9 mouse cellular contexts compared by ENCODE assay signal in the genomic region with DNA sequence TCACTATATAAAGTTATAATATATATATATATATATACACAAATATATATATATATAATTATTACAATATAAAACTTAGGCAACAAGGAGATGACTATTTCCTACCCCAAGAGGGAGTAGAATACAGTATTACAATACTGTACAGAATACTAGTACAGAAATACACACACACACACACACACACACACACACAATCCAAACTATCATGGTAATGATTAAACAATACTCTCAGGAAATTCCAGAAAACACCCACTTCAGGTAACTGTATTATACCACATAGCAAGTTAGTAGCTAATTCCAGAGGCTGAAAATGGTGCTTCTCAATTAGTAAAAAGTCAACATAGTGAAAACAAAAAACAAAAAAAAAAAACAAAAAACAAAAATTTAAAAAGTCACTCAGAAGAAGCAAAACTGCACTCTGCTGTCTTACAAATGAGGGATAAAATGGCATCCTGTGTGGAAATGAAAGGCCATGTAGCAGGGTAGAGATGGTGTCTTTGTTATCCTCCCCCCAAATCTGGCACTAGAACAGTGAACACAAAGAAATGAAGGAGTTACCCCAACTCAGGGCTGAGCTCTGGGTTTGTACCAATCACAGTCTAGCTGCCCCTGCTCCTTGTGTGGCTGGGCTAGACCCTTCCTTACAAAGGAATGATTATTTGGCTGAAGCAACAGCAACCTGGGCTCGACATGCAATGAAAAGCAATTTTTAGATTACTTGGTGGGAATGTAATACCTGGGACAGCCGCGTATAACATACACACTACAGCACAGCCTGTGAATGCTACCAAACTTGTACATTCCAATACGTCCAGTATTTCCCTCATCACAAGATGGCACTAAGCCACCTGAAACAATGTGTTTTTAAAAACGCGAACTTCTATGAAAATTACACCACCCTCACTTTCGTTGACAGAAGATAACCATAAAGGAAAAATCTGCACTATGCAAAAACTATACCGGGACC. TPM values are rescaled to one million over a fixed set of nuclear protein-coding genes. Genes with fewer than 3 reads are reported as not detected.
DNase-seq lines count a peak whose midpoint lies in the region; ATAC-seq and TF ChIP-seq lines count a peak whose summit lies in the region.
"Had no signal": no experiment of that assay in that cellular context is flagged by ENCODE, and none has a peak within 500 bp of the region (broad histone marks: within the 10 kb centered on the region; RNA-seq: fewer than 3 reads in every experiment).

No protein-coding gene starts in this region.

- peak overlapping the region; percentile 68 for H3K4me2 ChIP-seq in hindbrain, embryonic 15.5 days
- H3K4me2 ChIP-seq in liver, embryonic 16.5 days (ENCODE audit: low read depth, low read length), result peak overlapping the region; percentile 79
- H3K4me2 ChIP-seq in stomach, embryonic 14.5 days (replicated peaks; ENCODE audit: low read depth, low read length), result peak overlapping the region; percentile 72

- H3K4me1 ChIP-seq in cerebellum, adult 2 months (ENCODE audit: control insufficient read depth, insufficient read depth, low read length), result peaks cover 2% of the 10 kb centered on the region; the same call in 1 of the 2 replicates
- peaks cover 16% of the 10 kb centered on the region for H3K4me1 ChIP-seq in hindbrain, embryonic 15.5 days (replicated peaks)
- peaks cover 8% of the 10 kb centered on the region for H3K4me1 ChIP-seq in liver, embryonic 16.5 days (ENCODE audit: control insufficient read depth, low read depth, low read length)
- H3K4me1 ChIP-seq in stomach, embryonic 14.5 days (ENCODE audit: control insufficient read depth, insufficient read depth, low read length), result peaks cover 5% of the 10 kb centered on the region; the same call in 1 of the 2 replicates

- no peak for TF ChIP-seq CTCF in cerebellum, adult 2 months (IDR thresholded peaks at IDR 0.05; ENCODE audit: borderline replicate concordance, insufficient read depth, low read depth, low read length)

- peak; percentile 9 to 15 for DNase-seq in cerebellum, adult 2 months
- DNase-seq in cerebellum, postnatal 4 days (ENCODE audit: low spot score in 2 of 2), result no peak
- DNase-seq in 416B (ENCODE audit: low read depth), result peak; percentile 56
- peak; percentile 44 for DNase-seq in embryo, embryonic 10.5 days (ENCODE audit: low spot score)
- DNase-seq in ovary, postnatal 10 days (ENCODE audit: low spot score), result no peak

- H3K36me3 ChIP-seq in hindbrain, embryonic 15.5 days, result no peaks in the 10 kb centered on the region
- no peaks in the 10 kb centered on the region for H3K36me3 ChIP-seq in liver, embryonic 16.5 days (ENCODE audit: control insufficient read depth, insufficient read depth)
- no peaks in the 10 kb centered on the region for H3K36me3 ChIP-seq in stomach, embryonic 14.5 days (ENCODE audit: control insufficient read depth, insufficient read depth, low read length)

- ATAC-seq in hindbrain, embryonic 15.5 days (ENCODE audit: low FRiP score, low read depth), result peak; percentile 35; the same call in 1 of the 2 replicates
- ATAC-seq in liver, embryonic 16.5 days (ENCODE audit: low read depth), result no peak
- ATAC-seq in stomach, embryonic 14.5 days (ENCODE audit: insufficient number of reproducible peaks, insufficient read depth, low FRiP score, low read depth), result 0 out of 2 replicates have a peak, but pooled peaks have one; percentile 12

- H3K9ac ChIP-seq in hindbrain, embryonic 15.5 days, result peak overlapping the region; percentile 75
- peak overlapping the region; percentile 77 for H3K9ac ChIP-seq in liver, embryonic 16.5 days (ENCODE audit: low read depth, low read length)
- H3K9ac ChIP-seq in stomach, embryonic 14.5 days (replicated peaks; ENCODE audit: low read depth, low read length), result peak overlapping the region; percentile 72

- no peaks in the 10 kb centered on the region for H3K9me3 ChIP-seq in hindbrain, embryonic 15.5 days
- no peaks in the 10 kb centered on the region for H3K9me3 ChIP-seq in liver, embryonic 16.5 days (replicated peaks; ENCODE audit: control insufficient read depth, low read length)
- H3K9me3 ChIP-seq in stomach, embryonic 14.5 days (ENCODE audit: control insufficient read depth, low read depth, low read length), result peaks cover 4% of the 10 kb centered on the region; the same call in 1 of the 2 replicates

- H3K27ac ChIP-seq in cerebellum, adult 2 months (ENCODE audit: insufficient read depth, low read length), result no peak overlapping the region
- peak overlapping the region; percentile 67 for H3K27ac ChIP-seq in hindbrain, embryonic 15.5 days (replicated peaks)
- H3K27ac ChIP-seq in liver, embryonic 16.5 days (ENCODE audit: low read length), result no peak overlapping the region
- no peak overlapping the region; the same call in 1 of the 2 replicates for H3K27ac ChIP-seq in stomach, embryonic 14.5 days (ENCODE audit: low read length)

- H3K4me3 ChIP-seq in cerebellum, adult 2 months (replicated peaks; ENCODE audit: insufficient read depth, low read depth, low read length), result peak overlapping the region; percentile 93
- peak overlapping the region; percentile 86 for H3K4me3 ChIP-seq in hindbrain, embryonic 15.5 days
- peak overlapping the region; percentile 87 for H3K4me3 ChIP-seq in liver, embryonic 16.5 days (ENCODE audit: low read depth, low read length)
- peak overlapping the region; percentile 92 for H3K4me3 ChIP-seq in stomach, embryonic 14.5 days (ENCODE audit: low read depth, low read length)

- no peaks in the 10 kb centered on the region for H3K27me3 ChIP-seq in cerebellum, adult 2 months (ENCODE audit: control insufficient read depth, insufficient read depth, low read length)
- no peaks in the 10 kb centered on the region for H3K27me3 ChIP-seq in hindbrain, embryonic 15.5 days
- H3K27me3 ChIP-seq in liver, embryonic 16.5 days (ENCODE audit: control insufficient read depth, insufficient read depth, low read depth, low read length), result no peaks in the 10 kb centered on the region
- no peaks in the 10 kb centered on the region for H3K27me3 ChIP-seq in stomach, embryonic 14.5 days (ENCODE audit: control insufficient read depth, insufficient read depth, low read length)
- H3K27me3 ChIP-seq: Patski had no signal

- no peak for TF ChIP-seq POLR2A in cerebellum, adult 2 months (IDR thresholded peaks at IDR 0.05; ENCODE audit: borderline replicate concordance, insufficient read depth, low read length)

- 10% methylated on average over 8 of the region's 8 CpGs for WGBS in cerebellum, adult 2 months
- 11% methylated on average over 8 of the region's 8 CpGs for WGBS in hindbrain, embryonic 15.5 days
- 13% methylated on average over 8 of the region's 8 CpGs for WGBS in liver, embryonic 16.5 days (ENCODE audit: insufficient replicate concordance)
- WGBS in stomach, embryonic 14.5 days, result 10% methylated on average over 8 of the region's 8 CpGs

RNA-seq across cellular contexts. Expression of gene Chmp2b, which starts 1.2 kb away (rescaled TPM):
- polyA plus RNA-seq in cerebellum, adult 2 months (2012; rRNA removed), result 44.6 and 45.3 TPM in 2 replicates
- 131 and 151 TPM in 2 replicates for polyA plus RNA-seq in hindbrain, embryonic 15.5 days (2015; fragmentation: Nextera tagmentation; extraction: Ambion mirVana)
- 16.8 and 18.3 TPM in 2 replicates for polyA plus RNA-seq in liver, embryonic 16.5 days (2015; fragmentation: Nextera tagmentation; extraction: Ambion mirVana)
- polyA plus RNA-seq in stomach, embryonic 14.5 days (2014; fragmentation: Nextera tagmentation; extraction: Ambion mirVana), result 105 and 106 TPM in 2 replicates

RNA-seq across cellular contexts. Expression of gene Pou1f1, which starts 41.0 kb away (rescaled TPM):
- not detected in 2 replicates for polyA plus RNA-seq in cerebellum, adult 2 months (2012; rRNA removed)
- 0.09 TPM in 1 of 2 replicates, not detected in the other for polyA plus RNA-seq in hindbrain, embryonic 15.5 days (2015; fragmentation: Nextera tagmentation; extraction: Ambion mirVana)
- polyA plus RNA-seq in liver, embryonic 16.5 days (2015; fragmentation: Nextera tagmentation; extraction: Ambion mirVana), result 0.07 TPM in 1 of 2 replicates, not detected in the other
- not detected in 2 replicates for polyA plus RNA-seq in stomach, embryonic 14.5 days (2014; fragmentation: Nextera tagmentation; extraction: Ambion mirVana)
- polyA plus RNA-seq: Patski had no signal

Comparison
In these comparisons a context has a peak if more than half of its experiments do, and no peak if none do; other contexts are left out.
1. DNase-seq: peak in cerebellum, adult 2 months (2 of 2), 416B (single experiment) and embryo, embryonic 10.5 days (single experiment); none in cerebellum, postnatal 4 days (0 of 2) and ovary, postnatal 10 days (single experiment).
2. Peak in every context shown above with its lines, with median percentiles within 50 percentile points of each other: H3K4me3 ChIP-seq, H3K4me2 ChIP-seq and H3K9ac ChIP-seq.